Mouse (Mus musculus) common myeloid progenitor, adult 5-6 weeks (primary cell): ENCODE data around the gene Naa40. TPM values are rescaled to one million over a fixed set of nuclear protein-coding genes. Genes with fewer than 3 reads are reported as not detected.

Experiments
- ATAC-seq: replicated peaks from 2 replicates; pipeline ENCODE4 v1.8.0; 2016; ENCODE audit warnings: low read depth, mild to moderate bottlenecking, moderate TSS enrichment, inconsistent platforms; ENCODE audit not compliant: poor library complexity, severe bottlenecking
- total RNA-seq: library from RNA; stranded (forward); fragments of 200-1000, 187-1606 nt; gene quantifications from 2 replicates; pipeline ENCODE4 v1.2.3, GENCODE M21; 2017

Naa40 gene
- total RNA-seq, 1 experiment from 2014 or later, result 39.4 TPM

GRCm38 (mm10) chr19:7266421-7266831 is 25.4 kb upstream of the Naa40 start:
- ATAC-seq, result no peak

- ATAC-seq, result no peak
Measured at GRCm38 (mm10) chr19:7265478-7266191, 24.7 kb upstream of the Naa40 start.

DNA sequence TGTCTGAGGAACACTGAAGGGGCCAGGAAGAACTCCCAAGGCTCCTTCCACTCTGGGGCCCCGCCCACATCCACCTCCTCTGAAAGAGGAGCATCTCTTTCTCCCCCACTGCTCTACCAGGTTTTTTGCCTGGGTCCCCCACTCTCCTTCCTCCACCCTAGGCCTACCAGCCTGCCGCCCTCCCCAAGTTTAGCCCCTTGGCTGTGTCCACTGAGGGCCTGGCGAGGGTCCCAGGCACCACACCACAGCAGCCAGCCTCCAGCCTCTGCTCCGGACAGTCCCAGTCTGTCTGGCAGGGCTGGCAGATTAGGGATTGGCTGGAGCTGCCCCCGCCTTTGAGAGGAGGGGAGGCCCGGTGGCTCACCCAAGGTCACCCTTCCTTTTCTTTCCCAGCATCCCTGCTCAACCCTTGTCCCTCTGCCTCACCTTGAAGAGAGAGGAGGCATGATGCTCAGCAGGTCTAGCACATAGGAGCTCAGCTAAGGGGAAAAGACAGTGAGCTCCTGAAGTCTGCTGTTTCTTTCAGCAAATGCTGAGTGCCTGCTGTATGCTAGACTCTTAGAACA is 23.9 kb upstream of the Naa40 start:
- ATAC-seq, result no peak

DNA sequence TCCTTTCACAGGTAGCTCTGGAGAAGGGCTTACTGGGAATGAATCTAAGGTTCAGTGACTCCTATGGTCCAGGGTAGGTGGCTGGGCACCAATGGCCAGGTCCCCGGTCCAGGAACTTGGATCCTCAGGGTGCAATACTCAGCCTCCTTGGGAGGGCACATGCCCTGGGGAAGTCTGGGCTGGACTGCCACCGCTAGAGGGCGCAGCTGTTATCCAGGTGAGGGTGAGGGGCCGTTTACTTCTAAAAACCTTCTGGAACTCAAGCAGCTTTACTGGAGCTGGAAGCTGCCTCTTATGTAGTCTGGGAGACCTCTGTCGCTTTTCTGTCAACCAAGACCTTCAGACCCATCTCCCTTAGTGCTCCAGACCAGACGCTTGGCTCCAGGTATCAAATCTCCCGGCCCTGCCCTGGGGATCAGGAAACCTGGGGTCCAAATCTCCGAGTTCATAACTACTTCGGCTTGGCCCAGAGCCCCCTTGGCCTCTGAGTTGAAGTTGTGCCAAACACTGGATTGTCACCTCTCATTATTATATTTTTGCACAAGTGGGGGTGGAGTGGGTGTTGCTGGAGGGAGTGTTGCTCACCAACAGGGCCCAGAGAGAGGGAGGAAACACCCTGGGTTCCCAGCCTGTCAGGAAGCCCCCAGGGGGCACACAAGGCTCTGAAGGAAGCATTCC is 23.2 kb upstream of the Naa40 start:
- ATAC-seq, result peak; percentile 42

- no peak for ATAC-seq
Measured at GRCm38 (mm10) chr19:7262592-7262991, 21.6 kb upstream of the Naa40 start.

- no peak for ATAC-seq
Measured at GRCm38 (mm10) chr19:7261964-7262363, 21.0 kb upstream of the Naa40 start.

GRCm38 (mm10) chr19:7261476-7261875 is 20.5 kb upstream of the Naa40 start:
- no peak for ATAC-seq

DNA sequence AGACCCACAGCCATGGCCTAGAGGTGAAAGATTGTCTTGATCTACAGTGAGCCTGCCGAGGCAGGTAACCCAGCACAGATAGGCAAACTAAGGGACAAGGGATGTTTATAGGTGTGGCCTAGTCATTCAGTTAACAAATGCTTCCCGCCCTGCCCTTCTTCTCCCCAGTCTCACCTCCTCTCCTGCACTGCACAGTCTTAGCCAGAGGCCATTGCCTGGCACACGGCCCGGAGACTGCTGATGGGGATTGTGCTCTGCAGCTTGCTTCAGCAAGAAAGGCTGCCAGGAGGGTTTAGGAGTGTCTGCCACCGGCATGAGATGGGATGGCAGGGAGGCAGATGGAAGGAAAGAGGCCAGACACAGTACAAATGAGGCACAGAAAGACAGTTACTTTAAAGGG is 16.9 kb upstream of the Naa40 start:
- ATAC-seq, result no peak

DNA sequence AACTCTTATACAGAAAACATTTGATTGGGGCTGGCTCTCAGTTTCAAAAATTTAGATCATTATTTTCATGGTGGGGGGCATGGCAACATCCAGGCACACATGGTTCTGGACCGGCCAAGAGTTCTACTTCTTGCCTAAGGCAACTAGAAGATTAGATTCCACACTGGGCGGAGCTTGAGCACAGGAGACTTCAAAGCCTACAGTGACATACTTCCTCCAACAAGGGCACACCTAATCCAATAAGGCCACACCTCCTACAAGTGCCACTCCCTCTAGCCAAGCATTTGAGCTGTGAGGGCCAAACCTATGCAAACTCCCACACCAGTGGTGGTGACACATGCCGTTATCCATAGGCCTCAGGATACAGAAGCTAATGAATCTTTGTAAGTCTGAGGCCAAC is 5.0 kb upstream of the Naa40 start:
- ATAC-seq, result peak; percentile 42; the same call in 1 of the 2 replicates

GRCm38 (mm10) chr19:7240291-7240690 is 692 bp downstream of the Naa40 start:
- 0 out of 2 replicates have a peak, but pooled peaks have one; percentile 11 for ATAC-seq

GRCm38 (mm10) chr19:7239574-7239973 is 1.4 kb downstream of the Naa40 start:
- ATAC-seq, result no peak

DNA sequence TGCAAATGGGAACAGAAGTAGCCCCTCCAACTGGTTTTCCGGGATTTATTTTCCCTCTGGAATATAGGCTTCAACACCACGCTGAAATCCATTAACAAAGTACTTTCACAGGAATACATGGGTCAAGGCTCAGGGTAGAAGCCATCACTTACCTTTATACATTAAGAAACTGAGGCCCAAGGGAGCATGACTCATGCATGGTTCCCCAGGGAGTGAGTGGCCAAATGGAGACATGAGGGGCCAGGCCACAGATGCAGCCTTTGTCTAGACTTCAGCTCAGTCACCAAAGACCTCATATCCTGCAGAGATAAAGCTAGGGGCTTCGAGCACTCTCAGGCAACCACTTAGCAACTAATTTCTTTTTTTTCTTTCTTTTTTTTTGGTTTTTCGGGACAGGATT is 4.2 kb downstream of the Naa40 start:
- ATAC-seq, result no peak

DNA sequence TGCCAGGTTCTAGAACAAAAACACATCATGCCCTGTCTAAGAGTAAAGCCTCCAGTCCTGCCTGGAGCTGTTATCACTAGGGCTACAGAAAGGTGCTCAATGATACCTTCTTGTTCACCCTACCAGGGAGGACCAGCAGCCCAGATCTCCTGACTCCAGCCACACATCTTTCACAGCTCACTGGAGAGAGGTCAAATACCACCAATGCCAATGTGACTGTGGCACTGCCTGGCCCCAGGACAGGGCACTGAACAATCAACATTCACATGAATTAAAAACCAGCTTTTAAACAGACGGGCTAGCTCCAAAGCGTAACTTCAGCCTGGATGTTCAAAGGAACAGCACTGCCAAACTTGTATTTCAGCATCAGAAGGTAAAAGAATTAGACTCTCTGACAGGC is 5.0 kb downstream of the Naa40 start:
- no peak for ATAC-seq

DNA sequence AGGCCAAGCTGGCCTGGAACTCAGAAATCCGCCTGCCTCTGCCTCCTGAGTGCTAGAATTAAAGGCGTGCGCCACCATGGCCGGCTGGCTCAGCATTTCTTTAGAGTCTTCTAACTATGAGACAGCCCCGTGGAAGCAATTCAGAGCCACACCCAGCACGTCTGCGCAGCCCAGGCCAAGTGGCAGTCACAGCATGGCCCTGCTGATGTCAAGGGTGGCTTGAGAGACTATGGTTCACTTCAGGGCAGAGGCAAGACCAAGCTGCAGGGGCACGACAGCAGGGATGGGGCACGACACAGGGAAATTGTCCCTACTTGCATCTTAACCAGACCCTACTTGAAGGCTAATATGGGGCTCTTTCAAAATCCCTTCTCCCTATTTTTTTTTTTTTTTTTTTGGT is 5.5 kb downstream of the Naa40 start:
- ATAC-seq, result no peak

DNA sequence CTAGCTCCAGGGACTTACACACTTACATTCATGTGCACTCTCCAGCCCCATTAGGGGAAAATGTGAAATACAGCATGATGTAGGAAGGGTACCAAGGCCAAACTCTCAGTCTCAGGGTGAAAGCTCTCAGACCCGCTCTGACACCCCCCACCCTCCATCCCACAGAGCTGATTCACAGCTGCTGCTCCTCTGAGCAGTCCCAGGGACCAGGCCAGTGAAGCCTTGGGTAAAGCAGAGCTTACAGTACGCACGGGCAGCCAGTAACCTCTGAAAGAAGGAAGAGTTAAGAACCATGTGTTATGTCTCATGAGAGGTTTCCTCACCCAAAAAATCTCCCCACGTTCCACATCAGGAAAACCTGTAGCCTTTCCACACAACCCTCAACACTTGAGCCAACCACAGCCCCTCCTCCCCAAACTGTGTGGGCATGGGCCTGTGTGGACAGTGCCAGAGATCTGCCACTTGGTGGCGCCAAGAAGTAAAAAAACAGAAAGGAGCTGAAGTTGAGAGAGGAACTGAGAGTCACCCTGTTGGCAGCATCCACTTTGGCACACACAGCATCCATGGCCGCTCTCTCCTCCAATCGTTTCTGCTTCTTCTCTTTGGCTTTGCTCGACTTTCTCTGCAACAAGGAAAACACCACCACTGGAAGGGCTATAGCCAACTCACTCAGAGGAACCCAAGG is 6.3 kb downstream of the Naa40 start:
- peak; percentile 99 for ATAC-seq

GRCm38 (mm10) chr19:7226511-7226914 is 14.5 kb downstream of the Naa40 start:
- ATAC-seq, result peak; percentile 80

- ATAC-seq, result no peak
Measured at GRCm38 (mm10) chr19:7225096-7225690, 15.8 kb downstream of the Naa40 start.

GRCm38 (mm10) chr19:7224253-7224652 is 16.7 kb downstream of the Naa40 start:
- no peak for ATAC-seq

DNA sequence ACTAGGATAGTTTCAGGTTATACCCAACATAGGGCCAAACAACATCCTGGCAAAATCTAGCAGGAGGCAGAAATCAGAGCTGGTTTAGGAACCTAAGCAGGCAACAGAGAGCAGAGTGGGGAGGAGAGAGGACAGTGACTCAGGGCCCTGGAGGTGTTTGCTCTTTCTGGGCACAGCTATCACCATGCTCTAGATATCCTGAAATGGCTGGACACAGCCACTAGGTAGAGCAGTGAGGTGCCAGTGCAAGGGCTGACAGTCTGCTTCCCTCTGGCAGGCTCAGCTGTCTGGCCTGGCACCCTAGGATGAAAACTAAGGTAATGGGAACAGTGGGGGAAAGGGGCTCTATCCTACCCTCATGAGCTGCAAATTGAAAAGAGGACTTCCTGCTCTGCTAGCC is 17.5 kb downstream of the Naa40 start:
- ATAC-seq, result peak; percentile 50

GRCm38 (mm10) chr19:7222196-7222595 is 18.8 kb downstream of the Naa40 start:
- no peak for ATAC-seq
